Mouse (Mus musculus): ENCODE results near the gene Dennd1b.

The Dennd1b gene

GRCm38 (mm10) chr1:138963868-138964458, 728 bp downstream of the Dennd1b start:
- peak; percentile 64 for DNase-seq

GRCm38 (mm10) chr1:138965069-138965468, 1.8 kb downstream of the Dennd1b start:
- no peak for DNase-seq

- DNase-seq = no peak
These were observed 2.3 kb downstream of the Dennd1b start for GRCm38 (mm10) chr1:138965511-138965910.

DNA sequence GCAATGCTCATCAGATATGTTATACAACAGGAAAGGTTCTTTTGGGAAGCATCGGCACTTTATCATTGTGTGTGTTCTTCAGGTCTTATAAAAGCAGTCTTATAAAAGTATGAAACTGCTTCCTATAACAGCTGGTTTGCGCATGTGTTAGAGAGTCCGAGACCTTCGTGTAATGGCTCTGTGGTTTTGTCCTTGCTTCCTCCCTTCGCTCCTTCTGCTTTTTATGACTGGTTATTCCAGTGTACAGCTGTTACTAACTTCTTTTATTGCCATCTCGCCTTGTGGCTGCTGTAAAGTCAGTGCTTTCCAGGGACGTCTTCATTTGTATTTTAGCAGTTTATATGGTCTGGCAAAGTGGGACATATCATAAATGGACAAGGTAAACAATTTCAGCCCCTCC, 4.2 kb downstream of the Dennd1b start:
- no peak for DNase-seq

DNA sequence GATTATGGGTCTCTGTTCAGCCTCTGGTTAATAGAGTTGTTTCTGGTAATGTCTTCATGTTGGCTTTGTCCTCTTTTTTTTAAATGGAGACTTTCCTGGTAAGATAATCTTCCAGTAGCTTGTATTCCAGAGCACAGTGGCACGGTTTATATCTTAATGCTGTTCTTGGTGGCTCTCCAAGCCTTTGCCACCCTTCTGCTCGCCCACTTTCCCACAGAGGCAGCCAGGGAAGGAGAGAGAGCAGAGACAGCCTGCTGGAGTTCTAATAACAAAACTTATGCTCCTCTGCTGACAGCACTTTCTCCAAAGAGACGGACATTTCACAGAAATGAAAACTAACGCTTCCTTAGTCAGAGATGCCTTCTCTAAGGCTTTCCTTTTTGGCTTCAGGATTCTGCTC, 6.8 kb downstream of the Dennd1b start:
- DNase-seq = no peak

- no peak for DNase-seq
These were observed 10.4 kb downstream of the Dennd1b start for GRCm38 (mm10) chr1:138973541-138974224.

- no peak for DNase-seq
These were observed 11.6 kb downstream of the Dennd1b start for GRCm38 (mm10) chr1:138974836-138975235.

DNA sequence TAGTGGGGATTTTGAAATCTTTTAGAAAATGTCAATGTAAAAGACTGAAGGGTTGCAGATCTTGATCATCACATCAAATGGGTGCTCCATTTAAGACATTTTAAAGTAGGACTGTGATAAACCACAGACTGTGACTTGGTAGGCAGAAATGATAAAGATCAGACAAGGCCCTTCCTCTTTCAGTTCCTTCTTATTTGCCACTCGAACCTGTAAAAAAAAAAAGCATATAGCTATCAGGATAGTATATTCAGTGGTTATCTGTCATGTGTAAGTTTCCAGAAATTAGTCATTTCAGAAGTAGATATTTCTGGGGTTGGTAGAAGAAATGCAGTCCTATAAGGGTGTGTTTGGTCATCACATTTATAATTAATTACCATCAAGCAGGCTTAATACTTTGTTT, 12.7 kb downstream of the Dennd1b start:
- DNase-seq = no peak

DNA sequence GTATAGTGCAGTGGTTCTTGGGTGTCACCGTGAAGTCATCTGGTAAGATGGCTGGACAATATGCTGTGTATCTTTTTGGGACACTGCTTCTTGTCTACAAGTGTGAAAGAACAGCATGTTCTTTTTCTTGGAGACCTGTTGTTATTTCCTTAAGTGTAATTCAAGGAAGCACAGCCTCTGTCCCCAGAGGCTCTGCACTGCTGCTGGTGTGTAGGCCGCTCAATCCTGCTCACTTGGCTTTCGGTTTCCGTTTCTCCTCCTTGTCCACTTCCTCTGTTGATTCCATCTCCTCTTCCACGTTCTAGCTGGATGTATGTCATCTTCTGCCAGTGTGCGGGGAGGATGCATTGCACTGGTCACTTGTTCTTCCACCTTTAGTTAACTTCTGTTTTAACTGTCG, 19.0 kb downstream of the Dennd1b start:
- no peak for DNase-seq

- no peak for DNase-seq
These were observed 19.4 kb downstream of the Dennd1b start for GRCm38 (mm10) chr1:138982611-138983010.

DNA sequence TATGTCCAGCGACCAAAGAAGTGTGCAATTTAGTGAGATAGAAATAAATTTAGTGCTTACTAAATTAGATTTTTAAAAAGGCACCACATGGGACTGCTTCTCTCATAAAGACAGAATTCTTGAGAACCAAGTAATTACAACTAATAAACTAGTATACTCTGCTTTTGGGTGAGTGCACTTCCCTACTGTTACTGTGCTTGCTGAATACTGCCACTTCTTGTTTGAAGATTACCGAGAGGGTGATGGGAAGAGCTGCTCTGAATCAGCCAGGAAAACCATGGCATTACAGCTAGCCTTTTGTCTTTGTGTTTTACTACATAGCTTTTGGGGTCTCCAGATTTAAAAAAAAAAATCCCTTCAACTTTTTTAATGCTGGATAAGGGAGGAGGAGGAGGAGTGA, 19.8 kb downstream of the Dennd1b start:
- DNase-seq = no peak

DNA sequence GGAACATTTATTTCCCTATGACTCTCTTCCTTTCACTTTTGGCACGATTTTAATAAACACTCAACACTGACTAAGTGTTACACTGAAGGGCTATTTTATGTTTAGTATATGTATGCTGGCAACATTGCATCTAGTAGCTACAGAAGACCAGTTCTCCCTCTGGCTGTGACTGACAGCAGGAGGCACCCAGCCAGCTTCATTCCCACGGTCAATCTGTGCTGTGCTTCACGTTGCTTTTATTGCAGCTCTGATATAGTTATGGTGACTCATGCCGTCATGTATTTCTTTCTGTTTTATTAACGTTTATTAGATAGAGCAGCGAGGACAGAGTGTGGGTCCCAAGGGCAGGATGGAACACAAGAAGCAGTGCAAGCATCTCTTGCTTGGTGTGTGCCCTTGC, 20.2 kb downstream of the Dennd1b start:
- DNase-seq = no peak

DNA sequence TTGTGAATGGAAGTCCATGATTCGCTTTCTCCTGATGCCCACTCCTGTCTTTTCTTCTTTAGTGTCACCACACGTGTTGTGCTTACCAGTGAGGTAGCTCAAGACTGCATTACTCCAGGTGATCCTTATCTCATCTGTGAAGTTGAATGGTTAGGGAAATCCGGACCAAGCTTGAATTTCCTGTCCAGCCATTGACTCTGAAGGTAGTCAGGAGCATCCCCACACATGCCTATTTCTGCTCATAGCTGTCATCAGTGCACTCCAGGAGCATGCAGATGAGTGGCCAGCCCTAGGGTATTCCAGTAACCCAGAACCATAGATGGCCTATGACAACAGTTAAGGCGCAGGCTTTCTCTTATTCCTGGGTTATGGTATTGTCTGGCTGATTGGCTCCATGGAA, 20.9 kb downstream of the Dennd1b start:
- no peak for DNase-seq

DNA sequence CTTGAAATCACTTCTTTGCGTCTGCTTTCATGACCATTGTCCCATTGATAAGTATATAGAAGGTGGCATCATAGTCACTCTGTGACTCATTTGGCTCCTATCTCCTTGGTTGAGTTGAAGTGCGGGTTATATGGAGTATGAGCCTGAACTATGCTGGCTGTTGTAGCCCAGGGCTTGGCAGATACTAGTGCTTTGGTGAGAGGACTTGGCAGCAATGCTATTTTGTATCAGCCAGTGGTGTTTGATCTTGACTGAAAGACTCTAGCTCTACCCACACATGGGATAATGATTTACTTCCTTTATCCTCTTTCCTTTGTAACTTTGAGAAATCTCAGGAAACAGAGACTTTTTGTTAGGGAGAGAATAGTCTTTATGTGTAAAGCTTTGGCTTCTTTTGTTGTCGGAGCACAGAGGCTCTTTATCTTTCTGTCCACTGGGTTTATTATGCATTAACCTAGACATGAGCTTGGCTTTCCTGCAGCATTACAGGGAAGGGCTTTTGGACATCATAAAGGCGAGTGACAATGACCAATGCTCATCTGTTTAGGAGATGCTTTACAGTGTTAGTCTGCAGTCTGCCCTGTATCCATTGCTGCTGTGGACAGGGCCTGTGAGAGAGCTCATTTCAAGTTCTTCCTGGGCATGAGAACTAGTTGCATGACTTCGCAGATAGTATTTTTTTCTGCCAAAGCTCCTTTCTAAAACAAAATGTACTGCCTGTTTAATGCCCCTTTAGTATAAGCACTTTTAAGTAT, 29.3 kb downstream of the Dennd1b start:
- no peak for DNase-seq

DNA sequence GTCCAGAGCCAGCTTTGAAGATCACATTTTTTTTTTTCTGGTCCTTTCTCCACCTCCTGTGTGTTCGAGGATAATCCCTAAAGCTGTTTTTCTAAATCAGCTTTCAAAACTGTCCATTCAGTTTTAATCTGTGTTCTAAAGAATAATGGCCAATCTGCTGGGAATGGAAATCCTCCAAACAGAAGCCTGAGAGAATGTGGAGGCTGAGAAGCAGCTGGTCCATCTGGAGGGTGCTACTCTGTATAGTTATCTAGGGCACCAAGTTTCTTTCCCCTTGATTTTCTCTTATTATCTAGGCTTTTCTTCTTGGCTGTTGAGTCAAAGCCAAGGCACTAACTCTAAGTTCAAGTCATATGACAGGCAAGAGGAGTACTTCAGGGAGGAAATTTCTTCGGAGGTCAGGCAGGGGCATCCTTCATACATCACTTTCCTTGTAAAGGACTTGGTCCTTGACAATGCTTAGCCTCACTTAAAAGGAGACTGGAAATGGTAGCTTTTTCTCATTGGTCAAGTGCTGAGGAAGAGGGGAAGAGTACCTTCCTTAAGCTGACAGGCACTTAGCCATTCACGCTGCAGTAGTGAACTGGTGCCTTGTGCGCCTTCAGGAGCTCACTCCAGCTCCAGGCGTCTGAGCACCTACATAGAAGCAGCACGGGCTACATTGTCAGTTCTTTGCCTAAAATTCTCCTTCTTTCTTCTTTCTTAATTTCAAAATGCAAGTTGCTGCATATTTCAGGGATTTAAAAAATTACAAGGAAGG, 32.6 kb downstream of the Dennd1b start:
- DNase-seq = no peak

GRCm38 (mm10) chr1:138996663-138997062, 33.4 kb downstream of the Dennd1b start:
- DNase-seq = no peak

DNA sequence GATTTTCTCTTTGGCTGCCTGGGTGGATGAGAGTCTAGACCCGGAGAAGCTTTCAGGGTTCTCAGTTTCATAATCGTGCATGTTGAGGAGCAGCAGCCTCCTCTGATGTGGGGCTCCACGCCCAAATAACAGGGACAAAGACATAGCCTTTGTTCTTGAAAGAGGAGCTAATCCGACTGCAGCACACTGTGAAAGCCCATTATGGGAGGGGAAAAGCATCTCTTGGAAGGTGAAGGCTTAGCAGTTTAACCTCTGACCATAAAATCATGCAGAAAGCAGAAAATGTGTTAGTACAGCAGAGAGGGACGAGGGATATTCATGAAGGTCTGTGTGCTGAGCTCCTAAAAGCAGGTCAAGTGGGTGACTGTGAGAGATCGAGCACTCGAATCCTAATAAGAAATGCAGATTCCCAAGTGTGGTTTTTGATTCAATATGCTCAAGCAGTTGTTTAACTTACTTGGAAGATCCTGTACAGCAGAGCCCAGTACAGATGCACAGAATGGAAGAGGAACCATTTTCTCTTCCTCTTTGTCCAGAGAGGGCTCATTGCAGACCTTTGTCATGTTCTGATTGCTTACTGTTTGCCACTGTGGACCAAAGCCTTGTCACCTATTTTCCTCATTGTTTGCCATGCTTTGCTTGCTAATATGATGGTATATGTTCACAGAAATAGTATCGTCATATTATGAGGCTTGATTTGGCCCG, 37.6 kb downstream of the Dennd1b start:
- peak; percentile 54 for DNase-seq

DNA sequence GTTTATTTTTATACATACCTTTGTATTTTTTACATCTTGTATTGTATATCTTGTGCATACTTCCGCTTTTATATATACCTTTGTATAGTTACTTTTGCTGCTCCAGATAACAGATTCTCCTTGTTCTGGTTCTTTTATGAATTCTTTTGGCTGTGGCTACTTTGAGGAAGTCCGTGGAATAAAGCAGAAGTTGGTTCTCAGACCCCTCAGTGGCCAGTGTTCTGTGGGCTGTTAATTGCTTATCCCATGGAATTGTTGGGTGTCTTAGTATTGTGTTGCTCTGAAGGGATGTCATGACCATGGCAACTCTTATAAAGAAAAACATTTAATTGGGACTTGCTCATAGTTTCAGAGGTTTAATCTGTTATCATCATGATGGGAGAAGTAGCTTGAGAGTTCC, 40.3 kb downstream of the Dennd1b start:
- no peak for DNase-seq

DNA sequence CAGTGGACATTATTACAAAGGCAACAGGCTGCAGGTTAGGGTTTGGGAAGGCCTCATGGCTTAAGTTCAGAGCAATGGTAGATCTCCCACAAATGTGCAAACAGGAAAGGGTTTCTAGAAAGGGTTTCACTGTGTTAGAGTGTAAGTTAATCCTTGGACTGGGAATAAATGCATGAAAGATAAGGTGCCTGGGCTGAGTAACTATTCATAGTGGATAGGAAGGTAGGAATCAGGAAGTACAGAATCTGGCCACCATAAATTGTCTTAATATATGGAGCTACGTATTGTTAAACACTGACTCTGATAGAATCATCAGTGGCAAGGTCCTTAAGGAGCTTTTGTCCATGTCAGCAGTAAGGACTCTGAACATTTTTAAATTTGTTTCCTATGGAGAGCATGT, 42.8 kb downstream of the Dennd1b start:
- DNase-seq = no peak

GRCm38 (mm10) chr1:139007475-139007874, 44.2 kb downstream of the Dennd1b start:
- DNase-seq = no peak

DNA sequence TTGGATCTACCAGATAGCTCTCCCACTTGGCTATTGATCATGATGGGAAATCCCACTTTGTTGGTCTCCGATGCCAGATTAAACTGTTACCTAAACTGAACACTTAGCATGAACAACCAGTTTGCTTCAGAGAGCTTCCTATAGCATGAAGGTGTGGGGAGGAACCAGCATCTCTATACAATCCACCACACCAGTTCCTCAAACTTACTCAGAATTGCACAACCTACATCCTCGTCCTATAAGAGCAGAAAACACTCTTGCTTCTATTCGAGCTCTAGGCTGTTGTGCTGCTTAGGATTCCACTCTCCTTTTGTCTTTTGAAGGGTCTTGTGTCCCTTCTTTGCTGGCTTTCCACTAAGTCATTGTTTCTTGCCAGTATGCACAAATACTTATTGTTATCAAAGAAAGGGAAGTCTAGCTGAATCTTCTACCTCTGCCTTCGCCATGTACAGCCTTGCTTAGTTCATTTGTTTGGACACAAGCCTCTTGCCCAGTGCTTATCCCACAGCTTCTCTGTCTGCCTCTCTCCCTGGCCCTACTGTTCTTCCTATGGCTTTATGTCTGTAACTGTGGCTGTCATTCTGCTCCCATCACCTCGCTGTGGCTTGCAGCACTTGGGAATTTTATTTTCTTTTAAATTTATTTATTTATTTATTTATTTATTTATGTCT, 52.0 kb downstream of the Dennd1b start:
- DNase-seq = no peak

DNA sequence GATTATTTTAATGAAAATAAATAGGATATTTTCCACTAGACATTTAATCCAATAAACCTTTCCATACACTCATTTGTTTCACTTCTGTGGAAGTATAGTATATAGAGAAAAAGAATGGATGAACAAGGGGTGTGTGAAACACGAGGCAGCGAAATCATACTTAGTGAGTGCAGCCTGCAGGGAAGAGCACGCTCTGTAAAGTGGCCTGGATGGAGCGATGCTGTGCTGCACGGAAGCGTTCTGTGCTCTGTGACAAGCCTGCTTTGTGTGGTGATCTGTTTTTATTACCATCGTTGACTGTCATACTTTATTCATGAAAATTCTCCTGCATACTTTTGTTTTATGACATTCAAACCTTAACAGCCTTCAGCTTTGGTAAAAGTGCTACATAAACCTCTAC, 58.1 kb downstream of the Dennd1b start:
- DNase-seq = no peak

All from embryo, embryonic 11 days (tissue).